Mouse (Mus musculus) mammary gland, adult 2 months (tissue): ENCODE results near the gene Adra1b. TPM values are rescaled to one million over a fixed set of nuclear protein-coding genes. Genes with fewer than 3 reads are reported as not detected.

Source experiments
- polyA plus RNA-seq: library from polyadenylated mRNA; depleted of rRNA; stranded (reverse); fragments of >200 nt; gene quantifications from 2 replicates; pipeline ENCODE4 v1.2.3, GENCODE M21; 2012; ENCODE audit warnings: low replicate concordance; rRNA removed

Adra1b gene
- 2.4 and 3.6 TPM in 2 replicates for polyA plus RNA-seq

GRCm38 (mm10) chr11:43901051-43901654 is at the start of gene Adra1b:
Gene Adra1b, minus strand, starts transcription at chr11:43901210.

GRCm38 (mm10) chr11:43747233-43748226 is 153.5 kb downstream of the Adra1b start, which contains the start of gene Ttc1:
Gene Ttc1, minus strand, starts transcription at chr11:43748008.

Other genes with a start within 250 kb of the Adra1b start
- gene Pwwp2a, start 219.2 kb downstream of the Adra1b start, polyA plus RNA-seq = 12.6 and 14.0 TPM in 2 replicates
- gene Ttc1, start 153.2 kb downstream of the Adra1b start, polyA plus RNA-seq = 5.0 and 9.6 TPM in 2 replicates